Comparison of ENCODE assay signal across 11 mouse cellular contexts in genomic region chr2:27416425-27416824, GRCm38 (mm10). TPM values are rescaled to one million over a fixed set of nuclear protein-coding genes. Genes with fewer than 3 reads are reported as not detected.
DNase-seq lines count a peak whose midpoint lies in the region; ATAC-seq and TF ChIP-seq lines count a peak whose summit lies in the region.
"Had no signal": no experiment of that assay in that cellular context is flagged by ENCODE, and none has a peak within 500 bp of the region (broad histone marks: within the 10 kb centered on the region; RNA-seq: fewer than 3 reads in every experiment).

No protein-coding gene starts in this region.

- H3K9me3 ChIP-seq in limb, embryonic 12.5 days = no peaks in the 10 kb centered on the region
- no peaks in the 10 kb centered on the region for H3K9me3 ChIP-seq in limb, embryonic 10.5 days (replicated peaks)
- H3K9me3 ChIP-seq in embryonic facial prominence, embryonic 13.5 days = no peaks in the 10 kb centered on the region
- H3K9me3 ChIP-seq in limb, embryonic 13.5 days = no peaks in the 10 kb centered on the region
- H3K9me3 ChIP-seq: embryonic facial prominence, embryonic 12.5 days; lung, embryonic 15.5 days had no signal

- H3K4me2 ChIP-seq in limb, embryonic 12.5 days = peak overlapping the region; percentile 15
- no peak overlapping the region for H3K4me2 ChIP-seq in embryonic facial prominence, embryonic 13.5 days
- H3K4me2 ChIP-seq in limb, embryonic 13.5 days (replicated peaks) = peak overlapping the region; percentile 9; the same call in 1 of the 2 replicates
- H3K4me2 ChIP-seq: embryonic facial prominence, embryonic 12.5 days; lung, embryonic 15.5 days had no signal

- H3ac ChIP-seq in C2C12 (ENCODE audit: control insufficient read depth, insufficient read length, low read depth) = no peak overlapping the region

- H3K4me1 ChIP-seq in limb, embryonic 12.5 days (replicated peaks) = peaks cover 83% of the 10 kb centered on the region
- H3K4me1 ChIP-seq in limb, embryonic 10.5 days = peaks cover 86% of the 10 kb centered on the region
- peaks cover 71% of the 10 kb centered on the region for H3K4me1 ChIP-seq in embryonic facial prominence, embryonic 13.5 days
- peaks cover 82% of the 10 kb centered on the region for H3K4me1 ChIP-seq in limb, embryonic 13.5 days

- peaks cover 100% of the 10 kb centered on the region for H3K79me2 ChIP-seq in C2C12 (ENCODE audit: control insufficient read depth, insufficient read depth)

- WGBS in limb, embryonic 12.5 days = 28% methylated on average over 3 of the region's 3 CpGs
- WGBS in limb, embryonic 10.5 days = 37% methylated on average over 3 of the region's 3 CpGs
- 31% methylated on average over 3 of the region's 3 CpGs for WGBS in embryonic facial prominence, embryonic 13.5 days
- 23% methylated on average over 3 of the region's 3 CpGs for WGBS in limb, embryonic 13.5 days

- H3K79me3 ChIP-seq in C2C12 (ENCODE audit: low read depth) = peaks cover 46% of the 10 kb centered on the region

- no peak for TF ChIP-seq CTCF in C2C12 (IDR thresholded peaks at IDR 0.05; ENCODE audit: control insufficient read depth, insufficient read depth, insufficient read length)

- no peak overlapping the region for H3K9ac ChIP-seq in limb, embryonic 12.5 days (replicated peaks)
- H3K9ac ChIP-seq in embryonic facial prominence, embryonic 13.5 days = peak overlapping the region; percentile 36; the same call in 1 of the 2 replicates
- H3K9ac ChIP-seq in limb, embryonic 13.5 days = 0 out of 2 replicates have a peak overlapping the region, but pooled peaks have one; percentile 19
- H3K9ac ChIP-seq: embryonic facial prominence, embryonic 12.5 days; lung, embryonic 15.5 days had no signal

- H3K4me3 ChIP-seq in limb, embryonic 12.5 days (replicated peaks) = no peak overlapping the region
- H3K4me3 ChIP-seq in limb, embryonic 10.5 days = no peak overlapping the region
- no peak overlapping the region for H3K4me3 ChIP-seq in C2C12 (ENCODE audit: insufficient read depth, poor library complexity, severe bottlenecking)
- no peak overlapping the region for H3K4me3 ChIP-seq in embryonic facial prominence, embryonic 13.5 days
- no peak overlapping the region for H3K4me3 ChIP-seq in limb, embryonic 13.5 days
- H3K4me3 ChIP-seq: embryonic facial prominence, embryonic 12.5 days; layer of hippocampus, adult 2 months; lung, embryonic 15.5 days had no signal

- DNase-seq in limb, embryonic 10.5 days (ENCODE audit: low spot score) = no peak
- no peak for DNase-seq in ovary, adult 18-20 months (ENCODE audit: low spot score)
- DNase-seq: thymus, adult 2 months had no signal

- H3K36me3 ChIP-seq in limb, embryonic 12.5 days = no peaks in the 10 kb centered on the region
- H3K36me3 ChIP-seq in limb, embryonic 10.5 days = peaks cover 4% of the 10 kb centered on the region; the same call in 1 of the 2 replicates
- H3K36me3 ChIP-seq in C2C12 (ENCODE audit: control insufficient read depth, insufficient read depth) = no peaks in the 10 kb centered on the region
- no peaks in the 10 kb centered on the region for H3K36me3 ChIP-seq in embryonic facial prominence, embryonic 13.5 days
- H3K36me3 ChIP-seq in limb, embryonic 13.5 days = no peaks in the 10 kb centered on the region
- H3K36me3 ChIP-seq: embryonic facial prominence, embryonic 12.5 days; lung, embryonic 15.5 days had no signal

- ATAC-seq in limb, embryonic 12.5 days (ENCODE audit: insufficient number of reproducible peaks, insufficient read depth, low FRiP score, low TSS enrichment, low read depth) = no peak
- ATAC-seq in embryonic facial prominence, embryonic 13.5 days (ENCODE audit: insufficient number of reproducible peaks, insufficient read depth, low FRiP score, low TSS enrichment, low read depth) = no peak
- ATAC-seq in limb, embryonic 13.5 days (ENCODE audit: low FRiP score, low read depth) = no peak
- no peak for ATAC-seq in megakaryocyte progenitor cell, adult 5-6 weeks (replicated peaks; ENCODE audit: poor library complexity)

- 0 out of 2 replicates have a peak overlapping the region, but pooled peaks have one; percentile 31 for H3K27ac ChIP-seq in limb, embryonic 12.5 days
- no peak overlapping the region for H3K27ac ChIP-seq in limb, embryonic 10.5 days
- no peak overlapping the region for H3K27ac ChIP-seq in embryonic facial prominence, embryonic 13.5 days
- H3K27ac ChIP-seq in limb, embryonic 13.5 days = peak overlapping the region; percentile 53; the same call in 1 of the 2 replicates
- H3K27ac ChIP-seq: embryonic facial prominence, embryonic 12.5 days; layer of hippocampus, adult 2 months; lung, embryonic 15.5 days had no signal

- no peaks in the 10 kb centered on the region for H3K27me3 ChIP-seq in limb, embryonic 12.5 days
- no peaks in the 10 kb centered on the region for H3K27me3 ChIP-seq in limb, embryonic 10.5 days (ENCODE audit: low read depth, poor library complexity, severe bottlenecking)
- no peaks in the 10 kb centered on the region for H3K27me3 ChIP-seq in C2C12 (ENCODE audit: control insufficient read depth, insufficient read depth, insufficient read length)
- H3K27me3 ChIP-seq in embryonic facial prominence, embryonic 13.5 days = no peaks in the 10 kb centered on the region
- no peaks in the 10 kb centered on the region for H3K27me3 ChIP-seq in limb, embryonic 13.5 days
- H3K27me3 ChIP-seq: embryonic facial prominence, embryonic 12.5 days; lung, embryonic 15.5 days had no signal

TF ChIP-seq in C2C12, 6 proteins besides CTCF, POLR2A, EP300 and RAD21:
- TF ChIP-seq MYOD1 (IDR thresholded peaks at IDR 0.05; ENCODE audit: control insufficient read depth, insufficient read length, low read depth) (peak; percentile 14), MAX (IDR thresholded peaks at IDR 0.05) (peak; percentile 9), FOSL1 (IDR thresholded peaks at IDR 0.05; ENCODE audit: insufficient read depth, low read length, poor library complexity, severe bottlenecking) (no peak)

RNA-seq across cellular contexts. Expression of gene Vav2, which starts 10.4 kb away (rescaled TPM):
- 8.0 and 8.5 TPM in 2 replicates for polyA plus RNA-seq in limb, embryonic 12.5 days (2016; fragmentation: Nextera tagmentation; extraction: Ambion mirVana)
- 9.2 and 9.6 TPM in 2 replicates for polyA plus RNA-seq in limb, embryonic 10.5 days (2016; fragmentation: Nextera tagmentation; extraction: Ambion mirVana)
- polyA plus RNA-seq in C2C12 (2012; fragmentation: generic; extraction: Trizol) = 13.0 TPM
- polyA plus RNA-seq in embryonic facial prominence, embryonic 13.5 days (2015; fragmentation: Nextera tagmentation; extraction: Ambion mirVana) = 5.2 and 5.4 TPM in 2 replicates
- 4.9 and 5.7 TPM in 2 replicates for polyA plus RNA-seq in limb, embryonic 13.5 days (2015; fragmentation: Nextera tagmentation; extraction: Ambion mirVana)
- 4.8 and 7.5 TPM in 2 replicates for total RNA-seq in megakaryocyte progenitor cell, adult 5-6 weeks (2015)
- 5.7 and 9.2 TPM in 2 replicates for total RNA-seq in megakaryocyte progenitor cell, adult 5-6 weeks (2017)

RNA-seq across cellular contexts. Expression of gene Brd3os, which starts 25.7 kb away (rescaled TPM):
- polyA plus RNA-seq in limb, embryonic 12.5 days (2016; fragmentation: Nextera tagmentation; extraction: Ambion mirVana) = 10.7 and 11.5 TPM in 2 replicates
- 5.2 and 7.6 TPM in 2 replicates for polyA plus RNA-seq in limb, embryonic 10.5 days (2016; fragmentation: Nextera tagmentation; extraction: Ambion mirVana)
- 5.5 TPM for polyA plus RNA-seq in C2C12 (2012; fragmentation: generic; extraction: Trizol)
- polyA plus RNA-seq in embryonic facial prominence, embryonic 13.5 days (2015; fragmentation: Nextera tagmentation; extraction: Ambion mirVana) = 15.4 and 15.7 TPM in 2 replicates
- 14.8 and 15.5 TPM in 2 replicates for polyA plus RNA-seq in limb, embryonic 13.5 days (2015; fragmentation: Nextera tagmentation; extraction: Ambion mirVana)
- 0.12 TPM in 1 of 2 replicates, not detected in the other for total RNA-seq in megakaryocyte progenitor cell, adult 5-6 weeks (2015)
- 0.14 TPM in 1 of 2 replicates, not detected in the other for total RNA-seq in megakaryocyte progenitor cell, adult 5-6 weeks (2017)

Comparison
In these comparisons a context has a peak if more than half of its experiments do, and no peak if none do; other contexts are left out.
1. H3K27ac ChIP-seq: peak in limb, embryonic 12.5 days (single experiment) and limb, embryonic 13.5 days (single experiment); none in limb, embryonic 10.5 days (single experiment) and embryonic facial prominence, embryonic 13.5 days (single experiment).